In genomic region chr12:109417476-109418201, GRCm38 (mm10) we compare ENCODE assay signal across 9 mouse cellular contexts. TPM values are rescaled to one million over a fixed set of nuclear protein-coding genes. Genes with fewer than 3 reads are reported as not detected.
DNase-seq lines count a peak whose midpoint lies in the region; ATAC-seq and TF ChIP-seq lines count a peak whose summit lies in the region.
"Had no signal": no experiment of that assay in that cellular context is flagged by ENCODE, and none has a peak within 500 bp of the region (broad histone marks: within the 10 kb centered on the region; RNA-seq: fewer than 3 reads in every experiment).

No protein-coding gene starts in this region.

- DNase-seq in heart, adult 2 months, result no peak
- DNase-seq in Patski (ENCODE audit: low read depth, low spot score), result peak; percentile 43
- DNase-seq in stomach, postnatal 0 days (ENCODE audit: low spot score), result peak; percentile 74
- DNase-seq in cerebellum, adult 11 months, result no peak

- TF ChIP-seq CTCF in heart, adult 2 months (IDR thresholded peaks at IDR 0.05), result no peak
- no peak for TF ChIP-seq CTCF in Patski (IDR thresholded peaks at IDR 0.05)
- TF ChIP-seq CTCF in stomach, postnatal 0 days (IDR thresholded peaks at IDR 0.05; ENCODE audit: low read depth), result no peak

- POLR2A ChIA-PET in Patski (lab: Charles Lee), result no interaction called here

- 37% methylated on average over 14 of the region's 14 CpGs for WGBS in heart, embryonic 15.5 days
- 53% methylated on average over 14 of the region's 14 CpGs for WGBS in heart, adult 2 months
- WGBS in forebrain, embryonic 12.5 days, result 57% methylated on average over 14 of the region's 14 CpGs
- 46% methylated on average over 14 of the region's 14 CpGs for WGBS in liver, embryonic 12.5 days (ENCODE audit: insufficient replicate concordance)
- 16% methylated on average over 14 of the region's 14 CpGs for WGBS in stomach, postnatal 0 days

- no peak for TF ChIP-seq EP300 in heart, adult 2 months (IDR thresholded peaks at IDR 0.05; ENCODE audit: insufficient read depth, low read depth, low read length)
- TF ChIP-seq EP300 in stomach, postnatal 0 days (optimal IDR thresholded peaks at IDR 0.05), result no peak

- peak overlapping the region; percentile 66 for H3K27ac ChIP-seq in heart, embryonic 15.5 days
- no peak overlapping the region for H3K27ac ChIP-seq in heart, adult 2 months
- no peak overlapping the region; the same call in 1 of the 2 replicates for H3K27ac ChIP-seq in forebrain, embryonic 12.5 days
- peak overlapping the region; percentile 70 for H3K27ac ChIP-seq in liver, embryonic 12.5 days
- H3K27ac ChIP-seq in stomach, postnatal 0 days (replicated peaks), result peak overlapping the region; percentile 84

- in situ Hi-C loops in Patski (cut with MboI; ENCODE audit: low pct_unique_long_range_greater_than_20kb), result no loop called here

- H3K4me2 ChIP-seq in heart, embryonic 15.5 days, result no peak overlapping the region
- H3K4me2 ChIP-seq in forebrain, embryonic 12.5 days, result no peak overlapping the region
- H3K4me2 ChIP-seq in liver, embryonic 12.5 days, result no peak overlapping the region
- no peak overlapping the region for H3K4me2 ChIP-seq in stomach, postnatal 0 days (replicated peaks; ENCODE audit: low read depth)

- H3K36me3 ChIP-seq in heart, embryonic 15.5 days, result no peaks in the 10 kb centered on the region
- H3K36me3 ChIP-seq in heart, adult 2 months (ENCODE audit: control insufficient read depth, insufficient read depth, low read length), result no peaks in the 10 kb centered on the region
- no peaks in the 10 kb centered on the region for H3K36me3 ChIP-seq in forebrain, embryonic 12.5 days (replicated peaks)
- H3K36me3 ChIP-seq in liver, embryonic 12.5 days, result no peaks in the 10 kb centered on the region
- no peaks in the 10 kb centered on the region for H3K36me3 ChIP-seq in stomach, postnatal 0 days (ENCODE audit: control insufficient read depth, insufficient read depth, low read length)

- intact Hi-C loops in heart, adult 2 months (cut with DNase I), result no loop called here

- TF ChIP-seq POLR2A in heart, adult 2 months (IDR thresholded peaks at IDR 0.05; ENCODE audit: insufficient read depth, low read depth, low read length), result no peak

- H3K27me3 ChIP-seq in heart, embryonic 15.5 days, result no peaks in the 10 kb centered on the region
- H3K27me3 ChIP-seq in heart, adult 2 months (ENCODE audit: control insufficient read depth, insufficient read depth, low read length), result no peaks in the 10 kb centered on the region
- no peaks in the 10 kb centered on the region for H3K27me3 ChIP-seq in Patski
- no peaks in the 10 kb centered on the region for H3K27me3 ChIP-seq in forebrain, embryonic 12.5 days
- no peaks in the 10 kb centered on the region; the same call in 1 of the 2 replicates for H3K27me3 ChIP-seq in liver, embryonic 12.5 days (replicated peaks)
- no peaks in the 10 kb centered on the region for H3K27me3 ChIP-seq in stomach, postnatal 0 days (ENCODE audit: control insufficient read depth, insufficient read depth, low read length)

- no peaks in the 10 kb centered on the region for H3K79me2 ChIP-seq in heart, adult 2 months (replicated peaks; ENCODE audit: control insufficient read depth, insufficient read depth, low read length)

- peaks cover 41% of the 10 kb centered on the region for H3K4me1 ChIP-seq in heart, embryonic 15.5 days (replicated peaks)
- H3K4me1 ChIP-seq in heart, adult 2 months (ENCODE audit: control insufficient read depth, insufficient read depth, low read length), result no peaks in the 10 kb centered on the region
- peaks cover 23% of the 10 kb centered on the region for H3K4me1 ChIP-seq in forebrain, embryonic 12.5 days
- H3K4me1 ChIP-seq in liver, embryonic 12.5 days, result peaks cover 28% of the 10 kb centered on the region
- H3K4me1 ChIP-seq in stomach, postnatal 0 days (replicated peaks; ENCODE audit: control insufficient read depth, insufficient read depth), result peaks cover 17% of the 10 kb centered on the region

- H3K4me3 ChIP-seq in heart, embryonic 15.5 days, result no peak overlapping the region
- H3K4me3 ChIP-seq in heart, adult 2 months, result no peak overlapping the region
- H3K4me3 ChIP-seq in forebrain, embryonic 12.5 days (replicated peaks), result no peak overlapping the region
- no peak overlapping the region for H3K4me3 ChIP-seq in liver, embryonic 12.5 days
- no peak overlapping the region for H3K4me3 ChIP-seq in stomach, postnatal 0 days (ENCODE audit: low read depth, low read length)

- CTCF ChIA-PET in Patski (lab: Charles Lee), result interaction anchor here (1.1 kb wide), 1 partner anchor 14 kb away, joined by 3 read pairs; no protein-coding TSS in a partner anchor

- peak; percentile 70 for ATAC-seq in heart, embryonic 15.5 days (replicated peaks; ENCODE audit: insufficient number of reproducible peaks, insufficient read depth, low FRiP score, low read depth)
- peak; percentile 72 for ATAC-seq in Patski
- peak; percentile 68; the same call in 1 of the 2 replicates for ATAC-seq in forebrain, embryonic 12.5 days (ENCODE audit: low FRiP score)
- peak; percentile 54 for ATAC-seq in liver, embryonic 12.5 days
- ATAC-seq in stomach, postnatal 0 days (ENCODE audit: low FRiP score, low TSS enrichment), result peak; percentile 84
- no peak for ATAC-seq in megakaryocyte, adult 5-6 weeks (ENCODE audit: poor library complexity, severe bottlenecking)

- H3K9ac ChIP-seq in heart, embryonic 15.5 days, result no peak overlapping the region
- H3K9ac ChIP-seq in heart, adult 2 months (ENCODE audit: low read depth, low read length), result no peak overlapping the region
- H3K9ac ChIP-seq in forebrain, embryonic 12.5 days, result no peak overlapping the region
- H3K9ac ChIP-seq in liver, embryonic 12.5 days, result no peak overlapping the region
- H3K9ac ChIP-seq in stomach, postnatal 0 days (ENCODE audit: low read length), result peak overlapping the region; percentile 48; the same call in 1 of the 2 replicates

- H3K9me3 ChIP-seq in heart, embryonic 15.5 days (replicated peaks), result no peaks in the 10 kb centered on the region
- no peaks in the 10 kb centered on the region for H3K9me3 ChIP-seq in forebrain, embryonic 12.5 days
- H3K9me3 ChIP-seq in liver, embryonic 12.5 days (replicated peaks), result no peaks in the 10 kb centered on the region
- no peaks in the 10 kb centered on the region for H3K9me3 ChIP-seq in stomach, postnatal 0 days (ENCODE audit: control insufficient read depth, low read length)

RNA-seq across cellular contexts. Expression of gene Dlk1, which starts 35.0 kb away (rescaled TPM):
- 131 and 212 TPM in 2 replicates for polyA plus RNA-seq in heart, embryonic 15.5 days (2015; fragmentation: Nextera tagmentation; extraction: Ambion mirVana)
- total RNA-seq in heart, adult 2 months (2021), result under 1 TPM in 1 of 2 experiments, not detected in 1; 0.23 TPM
- 0.90 and 1.3 TPM in 2 replicates for polyA plus RNA-seq in heart, adult 2 months (2012; rRNA removed)
- not detected for polyA plus RNA-seq in Patski (2021)
- polyA plus RNA-seq in forebrain, embryonic 12.5 days (2016; fragmentation: Nextera tagmentation; extraction: Ambion mirVana), result 143 and 148 TPM in 2 replicates
- polyA plus RNA-seq in liver, embryonic 12.5 days (2016; fragmentation: Nextera tagmentation; extraction: Ambion mirVana), result 529 and 540 TPM in 2 replicates
- 183 and 187 TPM in 2 replicates for polyA plus RNA-seq in stomach, postnatal 0 days (2015; fragmentation: Nextera tagmentation; extraction: Ambion mirVana)
- not detected in 2 replicates for total RNA-seq in megakaryocyte, adult 5-6 weeks (2015)
- not detected in 2 replicates for total RNA-seq in megakaryocyte, adult 5-6 weeks (2017)
- total RNA-seq: MEL had no signal

Comparison
In these comparisons a context has a peak if more than half of its experiments do, and no peak if none do; other contexts are left out.
1. H3K27ac ChIP-seq: peak in heart, embryonic 15.5 days (single experiment), liver, embryonic 12.5 days (single experiment) and stomach, postnatal 0 days (single experiment); none in heart, adult 2 months (single experiment) and forebrain, embryonic 12.5 days (single experiment).
2. RNA of gene Dlk1, which starts 35.0 kb away (polyA plus RNA-seq): 529 to 540 TPM in liver, embryonic 12.5 days, 183 to 187 TPM in stomach, postnatal 0 days, 143 to 148 TPM in forebrain, embryonic 12.5 days and 131 to 212 TPM in heart, embryonic 15.5 days; 0.90 to 1.3 TPM in heart, adult 2 months and not detected in Patski (single experiment); every median in the first group is over 10 times any median in the second.
3. DNase-seq: peak in Patski (single experiment) and stomach, postnatal 0 days (single experiment); none in heart, adult 2 months (0 of 2) and cerebellum, adult 11 months (single experiment).